Mouse (Mus musculus): ENCODE results near the gene Rpl10a.

Gene Rpl10a

DNA sequence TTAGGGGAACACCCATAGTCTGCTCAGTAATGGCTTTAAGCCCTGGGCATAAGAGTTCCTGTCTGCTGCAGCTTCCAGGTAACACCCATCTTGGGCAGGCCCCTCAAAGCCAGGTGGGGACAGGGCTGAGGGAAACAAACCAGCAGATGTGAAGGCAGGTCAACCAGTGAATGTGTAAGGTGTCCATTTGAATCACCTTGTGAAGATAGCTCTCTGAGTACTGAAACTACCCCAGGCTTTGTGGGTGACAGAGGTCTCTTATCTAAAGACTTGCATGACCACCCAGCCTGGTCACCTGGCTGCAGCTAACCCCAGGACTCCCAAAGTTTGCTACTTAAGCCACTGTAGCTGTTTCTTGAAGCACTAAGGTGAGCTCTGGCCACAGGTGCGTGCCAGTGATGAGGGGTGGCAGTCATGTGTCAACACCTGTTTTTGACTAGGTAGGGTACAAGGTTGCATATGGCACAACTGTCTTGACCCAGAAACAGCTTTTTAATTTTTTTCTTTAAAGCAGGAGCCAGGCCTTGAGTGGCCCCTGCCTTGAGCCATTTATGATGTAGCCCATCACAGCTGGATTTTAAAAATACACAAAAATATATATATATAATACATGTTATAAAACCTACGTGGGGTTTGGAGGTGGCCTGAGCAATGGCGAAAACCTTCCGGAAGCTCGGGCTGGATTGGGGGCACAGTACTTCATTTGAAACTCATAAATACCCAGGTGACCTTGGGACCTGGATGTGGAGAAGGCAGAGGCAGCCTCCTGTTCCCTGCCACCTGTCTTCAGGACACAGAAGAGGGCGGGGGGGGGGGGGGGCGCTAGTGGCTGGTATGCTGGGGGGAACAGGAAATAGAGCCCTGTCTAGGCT, 3.2 kb downstream of the Rpl10a start:
- DNase-seq (ENCODE audit: low read depth, low spot score) = peak; percentile 53

DNA sequence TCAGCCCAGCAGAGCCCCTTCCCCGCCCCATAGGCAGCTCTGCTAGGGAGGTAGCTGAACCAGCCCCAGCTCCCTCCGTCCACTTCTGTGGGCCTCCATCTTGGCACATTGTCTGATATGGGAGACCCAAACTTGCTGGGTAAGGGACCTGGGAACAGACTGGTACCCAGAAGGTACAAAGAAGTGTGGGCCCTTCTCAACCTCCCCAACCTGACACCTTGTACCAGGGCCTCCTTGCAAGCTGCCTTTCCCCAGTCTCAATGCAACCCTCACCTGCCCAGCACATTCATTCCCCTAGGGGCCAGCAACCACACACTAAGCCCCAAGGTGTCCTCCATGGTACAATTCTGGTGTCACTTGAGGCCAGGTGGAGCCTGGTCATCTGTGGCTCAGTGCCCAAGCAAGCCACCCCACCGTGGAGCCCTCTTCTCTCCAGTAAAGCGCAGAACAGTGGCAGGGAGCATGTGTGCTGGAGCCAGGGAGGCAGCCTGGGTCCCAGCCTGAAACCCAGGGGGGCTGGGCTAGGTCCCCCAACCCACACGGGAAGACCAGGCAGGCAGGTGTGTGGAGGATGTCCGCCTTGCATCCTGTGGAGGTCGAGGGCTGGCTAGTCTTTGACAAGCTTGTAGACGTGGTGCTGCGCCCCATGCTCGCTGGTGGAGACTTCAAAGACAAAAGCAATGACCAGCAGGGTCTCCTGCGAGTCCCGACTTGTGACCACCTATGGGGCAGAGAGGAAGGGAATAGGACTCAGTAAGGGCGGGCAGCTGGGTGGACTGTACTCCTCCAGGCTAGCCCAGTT, 4.0 kb downstream of the Rpl10a start:
- DNase-seq (ENCODE audit: low read depth, low spot score) = peak; percentile 76

DNA sequence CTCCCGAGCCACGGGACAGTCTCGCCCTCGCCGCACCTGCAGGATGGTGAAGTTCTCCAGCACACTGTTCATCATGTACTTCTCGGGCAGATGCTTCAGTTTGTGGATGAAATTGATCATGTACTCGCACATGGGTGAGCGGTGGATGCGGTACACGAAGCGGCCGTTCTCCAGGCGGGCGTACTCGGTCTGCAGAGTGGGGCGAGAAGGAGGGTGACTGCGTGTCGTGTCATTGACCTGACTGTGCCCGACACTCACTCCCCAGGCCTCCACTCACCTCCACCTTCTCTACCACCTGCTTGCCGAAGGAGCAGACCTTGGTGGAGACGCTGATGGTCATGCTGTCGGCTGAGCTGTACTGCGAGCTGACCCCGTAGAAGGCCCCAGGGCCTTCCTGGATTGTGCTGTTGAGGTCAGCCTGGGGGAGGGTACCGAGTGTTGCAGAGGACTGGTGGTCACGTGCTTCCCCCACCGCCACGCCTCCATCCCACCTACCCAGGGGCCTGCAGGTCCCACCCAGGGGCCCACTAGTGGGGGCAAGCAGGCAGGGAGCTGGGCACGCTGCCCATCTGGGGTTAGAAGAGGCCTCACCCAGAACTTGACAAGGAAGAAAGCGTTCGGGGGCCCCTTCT, 4.8 kb downstream of the Rpl10a start:
- peak; percentile 39 for DNase-seq (ENCODE audit: low read depth, low spot score)

DNA sequence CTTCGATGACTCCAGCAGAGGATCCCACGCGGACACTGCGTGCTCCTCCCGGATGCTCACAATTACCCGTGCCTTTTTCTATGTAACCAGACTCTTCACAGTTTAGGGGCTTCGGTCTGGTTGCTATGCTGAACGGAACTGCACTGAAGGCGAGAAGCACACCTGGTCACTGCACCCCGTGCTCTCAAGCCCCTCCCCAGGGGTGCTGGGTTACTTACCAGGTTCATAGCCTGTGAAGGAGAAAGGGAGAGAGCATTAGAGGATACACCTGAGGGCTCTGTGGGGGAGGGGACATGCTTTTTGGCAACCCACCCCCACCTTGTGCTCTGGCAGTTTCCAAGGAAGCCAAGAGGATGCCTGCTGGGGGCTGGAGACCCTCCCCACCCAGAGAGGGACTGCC, 7.0 kb downstream of the Rpl10a start:
- DNase-seq (ENCODE audit: low read depth, low spot score) = no peak

DNA sequence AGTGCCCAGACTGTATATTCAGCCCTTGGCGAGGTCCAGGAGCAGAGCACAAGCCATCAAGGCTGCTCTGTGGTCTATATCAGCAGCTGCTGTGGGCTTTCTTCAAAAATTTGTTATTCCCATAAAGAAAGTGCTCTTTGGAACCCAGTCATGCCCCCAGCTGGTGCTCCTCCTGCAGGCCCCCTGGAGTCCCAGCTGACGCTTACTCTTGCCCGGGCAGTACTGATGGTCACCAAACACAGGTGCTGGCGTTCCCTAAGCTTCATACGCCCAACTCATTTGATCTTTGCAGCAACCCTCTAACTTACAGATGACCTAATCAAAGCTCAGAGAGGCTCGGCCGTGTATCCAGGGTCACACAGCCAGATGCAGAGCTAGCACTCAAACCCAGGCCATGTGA, 9.3 kb downstream of the Rpl10a start:
- DNase-seq (ENCODE audit: low read depth, low spot score) = no peak

DNA sequence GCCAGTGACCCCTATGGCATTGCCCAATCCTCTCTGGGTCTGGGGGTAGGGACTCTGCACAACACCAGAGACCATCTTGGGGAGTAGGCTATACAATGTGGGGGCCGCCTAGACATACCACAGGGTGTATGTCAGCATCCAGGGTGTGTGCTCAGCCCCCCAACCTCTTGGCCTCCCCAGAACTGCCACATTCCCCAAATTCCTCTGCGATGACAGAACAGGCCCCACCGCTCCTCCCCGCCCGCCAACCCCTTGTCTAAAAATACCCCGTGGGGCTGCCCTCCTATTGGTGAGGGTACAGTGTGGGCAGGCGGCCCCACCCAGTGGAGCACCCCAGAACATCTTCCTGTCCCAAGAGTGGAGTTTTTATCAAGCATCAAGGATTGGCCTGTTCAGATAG, 12.3 kb downstream of the Rpl10a start:
- peak; percentile 30 for DNase-seq (ENCODE audit: low read depth, low spot score)

DNA sequence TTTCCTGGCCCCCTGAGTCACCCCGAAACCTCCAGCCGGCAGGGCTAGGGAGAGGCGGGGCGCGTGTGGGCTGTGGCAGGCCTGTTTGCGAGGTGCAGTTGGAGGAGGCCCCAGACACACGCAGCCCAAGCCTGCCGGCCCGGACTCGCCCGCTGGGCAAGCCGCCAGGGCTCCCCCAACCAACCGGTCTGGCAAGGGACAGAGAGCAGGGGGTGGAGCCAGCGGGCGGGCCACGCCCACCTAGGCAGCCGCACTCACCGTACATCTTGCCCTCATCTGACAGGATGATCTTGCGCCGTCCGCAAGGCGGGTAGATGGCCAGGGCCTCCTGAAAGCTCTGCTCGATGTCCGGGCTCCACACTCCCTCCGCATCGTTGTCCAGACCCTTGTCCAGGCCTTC, 12.8 kb downstream of the Rpl10a start:
- DNase-seq (ENCODE audit: low read depth, low spot score) = peak; percentile 77

DNA sequence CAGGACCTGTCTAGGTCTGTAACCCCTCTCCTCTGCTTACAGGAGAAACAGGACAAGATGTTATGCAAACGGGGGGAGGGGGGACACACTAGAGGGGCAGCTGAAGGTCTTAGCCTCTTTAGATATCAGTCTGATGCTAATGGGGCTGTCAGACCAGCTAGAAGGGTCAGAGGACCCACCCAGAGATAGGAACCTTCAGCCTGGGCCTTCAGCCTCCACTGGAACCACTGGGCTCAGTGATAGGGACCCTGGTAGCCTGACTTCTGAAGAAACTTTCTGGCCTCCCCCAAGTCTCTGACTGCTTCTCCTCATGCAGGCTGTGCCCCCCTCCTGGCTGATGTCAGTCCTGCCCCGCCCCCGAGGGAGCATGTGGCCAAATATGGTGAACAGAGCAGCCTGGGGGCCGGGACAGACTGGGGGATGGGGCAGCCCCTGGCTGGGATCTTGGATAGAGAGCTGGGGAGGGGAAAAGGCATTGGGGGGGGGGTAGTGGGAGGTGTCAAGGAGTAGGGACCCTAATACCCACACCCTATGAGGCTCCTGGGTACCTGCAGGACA, 15.9 kb downstream of the Rpl10a start:
- DNase-seq (ENCODE audit: low read depth, low spot score) = peak; percentile 40

DNA sequence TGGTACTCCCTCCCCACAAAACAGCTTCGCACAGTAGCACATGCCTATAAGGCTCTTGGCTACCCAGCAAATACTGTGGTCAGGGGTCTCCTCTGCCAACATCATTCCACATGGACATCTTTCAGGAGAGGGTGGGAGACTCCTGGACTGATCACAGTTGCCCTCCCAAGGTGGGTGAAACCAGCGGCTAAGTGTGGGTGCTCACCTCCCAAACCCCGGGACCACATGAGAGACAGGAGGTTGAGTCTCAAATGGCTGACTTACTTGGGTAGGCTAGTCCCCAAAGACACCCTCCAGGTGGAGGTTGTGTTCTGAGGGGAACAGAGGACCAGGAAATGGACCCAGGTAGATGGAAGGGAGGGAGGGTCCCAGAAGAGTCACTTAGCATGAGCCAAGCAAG, 16.4 kb downstream of the Rpl10a start:
- DNase-seq (ENCODE audit: low read depth, low spot score) = no peak

DNA sequence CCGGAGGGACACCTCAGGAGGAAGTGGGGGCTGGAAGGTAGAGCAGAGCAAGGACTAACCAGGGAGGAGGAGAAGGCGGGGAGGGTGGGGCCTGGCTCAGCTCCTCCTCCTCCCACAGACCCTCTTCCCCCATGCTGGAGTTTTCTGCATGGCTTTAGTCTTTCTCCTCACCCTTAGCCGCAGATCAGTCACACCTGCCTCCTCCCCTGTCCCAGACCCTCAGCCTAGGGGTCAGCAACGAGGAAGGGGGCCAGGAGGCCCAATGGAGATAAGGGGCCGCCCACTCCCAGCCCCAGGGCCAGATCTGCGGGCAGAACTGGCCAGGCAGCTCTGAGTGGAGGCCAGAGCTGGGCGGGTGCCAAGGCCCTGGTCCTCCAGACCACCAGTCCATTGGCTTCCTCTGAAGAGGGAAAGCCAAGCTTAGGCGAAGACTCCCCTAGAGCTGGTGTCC, 17.0 kb downstream of the Rpl10a start:
- peak; percentile 42 for DNase-seq (ENCODE audit: low read depth, low spot score)

DNA sequence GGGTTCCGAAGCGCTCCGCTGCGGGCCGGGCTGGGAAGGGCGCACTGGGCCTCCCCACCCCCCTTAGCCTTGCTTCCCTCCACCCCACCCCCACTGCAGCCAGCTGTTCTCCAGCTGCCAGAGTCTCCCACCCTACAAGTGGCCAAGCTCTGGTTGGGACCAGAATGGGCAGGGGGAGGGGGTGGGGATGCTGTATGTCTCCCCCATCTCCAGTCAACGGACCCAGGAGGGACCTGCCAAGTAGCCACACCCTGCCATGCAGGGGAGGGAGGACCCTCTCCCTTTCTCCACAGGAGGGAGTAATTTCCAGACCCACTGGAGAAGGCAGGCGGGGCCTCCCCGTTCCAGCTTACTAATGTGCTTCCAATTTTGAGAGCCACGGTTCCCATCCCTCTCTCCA, 17.6 kb downstream of the Rpl10a start:
- DNase-seq (ENCODE audit: low read depth, low spot score) = no peak

DNA sequence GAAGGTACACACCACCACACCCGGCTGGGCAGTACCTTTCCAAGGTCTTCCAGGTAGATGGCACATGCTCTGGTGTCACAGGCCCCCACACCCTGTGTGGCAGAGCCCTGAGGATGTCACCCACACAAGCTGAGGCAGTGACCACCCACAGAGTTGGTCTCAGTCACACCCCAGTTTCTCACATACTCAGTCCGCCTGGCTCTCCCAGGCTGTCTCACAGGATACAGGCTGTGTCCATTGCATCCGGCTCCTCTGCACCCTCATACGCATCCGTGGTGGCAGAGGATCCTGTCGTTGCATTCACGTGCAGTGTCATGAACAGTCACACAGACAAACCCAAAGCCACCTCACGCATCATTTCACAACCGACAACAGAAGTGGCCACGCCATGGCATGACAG, 19.1 kb downstream of the Rpl10a start:
- no peak for DNase-seq (ENCODE audit: low read depth, low spot score)

DNA sequence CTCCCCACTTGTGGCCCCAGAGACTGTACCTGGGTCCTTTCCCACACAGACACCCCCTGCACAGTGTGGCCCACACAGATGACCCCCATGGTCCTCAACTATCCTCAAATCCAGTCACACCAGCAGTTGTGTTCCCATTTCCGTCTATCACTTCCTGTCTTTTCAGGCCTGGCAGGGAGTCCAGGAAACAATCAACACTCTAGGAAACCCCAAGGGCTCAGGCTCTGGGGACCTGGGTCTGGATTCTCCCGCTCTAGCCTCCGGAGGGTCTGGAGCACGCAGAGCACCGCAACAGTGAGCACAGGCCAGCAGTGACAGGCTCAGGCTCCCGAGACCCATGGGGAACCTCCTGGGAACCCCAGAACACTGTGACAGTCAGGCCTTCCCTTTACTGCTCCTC, 19.9 kb downstream of the Rpl10a start:
- DNase-seq (ENCODE audit: low read depth, low spot score) = no peak

DNA sequence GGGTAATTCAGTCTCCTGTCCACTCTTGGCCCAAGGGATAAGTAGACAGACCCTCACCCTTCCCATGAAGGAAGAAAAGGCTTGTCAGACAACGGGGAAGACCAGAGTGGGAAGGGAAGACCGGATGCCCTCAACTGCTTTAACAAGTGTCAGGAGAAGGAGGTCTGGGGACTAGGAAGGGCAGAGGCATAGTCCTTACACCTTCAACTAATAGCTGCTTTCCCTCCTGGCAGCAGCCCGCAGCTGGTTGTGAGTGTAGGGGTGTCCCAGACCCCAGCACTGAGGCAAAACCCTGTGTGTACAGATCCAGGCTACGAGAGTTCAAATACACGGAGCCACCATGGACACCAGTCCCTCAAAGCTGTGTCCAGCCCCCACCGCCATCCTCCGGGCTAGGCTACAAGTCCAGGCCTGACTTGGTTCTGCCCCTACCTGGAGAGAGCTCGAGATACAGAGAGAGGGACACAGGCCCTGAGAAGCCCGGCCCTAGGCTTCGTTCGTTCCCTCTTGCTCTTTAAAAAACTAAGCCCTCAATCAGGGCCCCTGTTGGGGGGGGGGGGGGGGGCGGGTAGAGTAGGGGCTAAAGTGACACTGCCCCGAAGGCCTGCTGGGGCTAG, 21.1 kb downstream of the Rpl10a start:
- DNase-seq (ENCODE audit: low read depth, low spot score) = no peak

DNA sequence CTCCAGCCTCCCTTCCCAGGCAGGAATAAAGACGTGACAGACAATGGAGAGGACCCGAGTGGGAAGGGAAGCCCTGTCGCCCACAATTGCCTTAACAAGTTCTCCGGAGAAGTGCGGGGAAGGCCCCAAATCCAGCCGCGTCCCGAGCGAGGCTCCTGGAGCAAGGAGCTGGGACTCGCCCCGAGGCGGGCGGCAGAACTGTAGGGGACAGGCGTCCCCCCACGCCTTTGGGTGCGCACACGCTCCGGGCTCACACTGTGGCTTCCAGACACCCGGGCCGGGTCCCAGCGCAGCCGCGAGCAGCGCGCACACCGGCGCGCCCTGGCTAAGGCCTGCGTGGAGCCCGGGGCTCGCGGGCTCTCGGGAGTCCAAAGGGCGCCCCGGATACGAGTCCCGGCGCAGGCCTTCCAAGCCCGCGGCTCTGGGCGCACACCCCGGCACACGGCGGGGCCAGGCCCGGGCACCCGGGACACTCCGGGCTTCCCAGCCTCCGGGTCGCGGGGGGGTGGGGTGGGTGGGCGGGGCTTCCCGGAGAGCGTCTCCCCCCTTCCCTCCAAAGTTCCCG, 21.7 kb downstream of the Rpl10a start:
- peak; percentile 60 for DNase-seq (ENCODE audit: low read depth, low spot score)

DNA sequence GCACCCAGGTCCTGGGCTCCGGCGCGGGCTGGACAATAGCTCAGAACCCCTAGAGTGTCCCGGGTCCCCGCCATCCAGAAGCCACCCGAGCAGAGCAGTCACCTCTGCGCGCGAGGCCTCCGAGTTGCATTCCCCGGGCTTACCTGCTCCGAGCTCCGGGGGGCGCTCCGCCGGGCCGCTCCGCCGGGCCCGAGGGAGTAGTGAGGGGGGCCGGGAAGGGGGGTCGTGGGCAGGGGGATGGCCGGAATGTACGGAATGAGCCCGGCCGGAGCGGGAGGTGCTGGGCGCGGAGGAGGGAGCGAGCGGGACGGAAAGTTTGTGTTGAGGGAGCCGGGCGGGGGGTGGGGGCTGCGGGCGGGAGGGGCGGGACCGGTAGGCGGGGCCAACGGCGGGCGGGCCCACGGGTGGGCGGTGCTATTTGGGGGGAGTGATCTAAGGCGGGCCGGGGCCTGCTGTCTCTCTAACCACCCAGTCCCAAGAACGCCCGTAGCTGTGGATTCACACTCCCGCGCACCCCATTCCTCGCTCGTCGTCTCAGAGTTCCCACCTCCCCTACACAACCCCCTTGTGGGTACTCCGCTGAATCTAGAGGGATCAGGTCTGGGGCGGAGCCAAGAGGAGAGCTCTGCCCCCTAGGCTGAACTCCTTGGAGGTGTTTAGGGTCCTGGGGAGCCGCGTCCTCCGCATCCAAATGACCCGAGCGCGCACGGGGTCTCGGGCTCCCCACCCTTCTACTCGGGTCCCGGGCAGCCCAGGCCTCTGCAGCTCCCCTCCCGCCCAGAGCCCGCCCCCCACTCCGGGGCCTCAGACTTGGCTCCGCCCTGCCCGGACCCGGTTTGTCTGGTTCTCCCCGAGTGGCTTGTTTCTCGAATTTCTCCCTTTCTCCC, 22.4 kb downstream of the Rpl10a start, which contains the start of gene Tead3:
Gene Tead3, minus strand, starts transcription at position 352 of the 887 bp plus-strand sequence.
- peak; percentile 88 for DNase-seq (ENCODE audit: low read depth, low spot score)

DNA sequence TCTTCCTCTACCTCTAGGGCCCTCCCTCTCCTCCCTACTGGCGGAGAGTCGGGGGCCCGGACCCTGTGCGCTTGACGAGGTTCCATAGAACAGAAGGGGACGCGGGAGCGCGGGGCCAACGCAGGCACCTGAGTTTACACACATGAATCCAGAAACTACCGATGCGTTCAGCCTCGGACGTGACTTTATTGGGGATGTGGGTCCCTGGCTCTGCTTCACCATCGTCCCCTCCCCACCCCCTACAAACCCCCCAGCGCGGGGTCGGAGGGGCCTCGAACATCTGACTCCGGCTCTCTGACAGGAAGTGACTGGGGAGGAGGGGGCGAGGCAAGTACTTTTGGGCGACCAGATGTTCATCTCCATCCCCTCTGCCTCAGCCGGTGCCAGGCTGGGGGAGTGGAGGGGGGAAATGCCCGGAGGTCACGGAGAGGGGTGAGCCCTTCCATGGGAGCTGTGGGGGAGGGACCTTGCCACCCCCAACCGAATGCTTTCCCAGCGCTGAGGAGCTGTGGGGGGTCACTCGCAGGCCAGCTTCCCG, 23.2 kb downstream of the Rpl10a start:
- DNase-seq (ENCODE audit: low read depth, low spot score) = no peak

DNA sequence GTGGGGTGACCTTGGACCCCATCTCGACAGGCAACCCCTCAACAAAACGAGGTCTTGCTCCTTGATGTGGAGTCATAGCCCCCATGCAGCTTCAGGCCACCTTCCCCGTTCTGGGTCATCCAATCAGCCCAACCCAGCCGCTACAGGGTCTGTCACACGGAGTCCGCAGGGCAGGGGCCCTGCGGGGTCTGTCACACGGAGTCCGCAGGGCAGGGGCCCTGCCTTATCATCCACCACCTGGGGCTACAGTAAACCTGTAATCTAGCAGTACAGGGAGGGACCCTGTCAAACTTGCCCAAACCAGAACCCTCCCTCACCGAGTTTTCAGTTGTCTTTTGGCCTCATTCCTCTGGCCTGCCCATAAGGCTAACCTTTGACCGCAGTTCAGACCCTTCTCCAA, 23.7 kb downstream of the Rpl10a start:
- no peak for DNase-seq (ENCODE audit: low read depth, low spot score)

DNA sequence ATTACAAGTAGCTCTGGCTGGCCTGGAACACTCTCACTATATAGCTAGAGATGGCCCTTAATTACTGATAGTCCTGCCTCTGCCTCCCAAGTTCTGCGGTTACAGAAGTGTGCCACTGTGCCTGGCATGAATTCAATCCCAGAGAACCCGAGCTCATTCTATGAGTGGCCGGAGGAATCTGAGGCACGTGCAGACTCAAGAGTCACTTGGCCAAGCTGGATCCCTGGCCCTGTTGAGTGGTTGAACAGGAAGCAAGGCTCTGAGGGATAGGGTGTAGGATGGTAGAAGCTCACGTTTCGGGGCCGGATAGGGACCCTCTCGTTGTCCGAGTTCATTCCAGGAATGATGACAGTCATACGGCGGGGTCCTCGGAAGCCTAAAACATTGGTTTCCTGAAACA, 27.6 kb downstream of the Rpl10a start:
- DNase-seq (ENCODE audit: low read depth, low spot score) = no peak

Measured in R1 (cell line).